Mouse (Mus musculus): ENCODE measurements around the gene Igdcc4.

DNA sequence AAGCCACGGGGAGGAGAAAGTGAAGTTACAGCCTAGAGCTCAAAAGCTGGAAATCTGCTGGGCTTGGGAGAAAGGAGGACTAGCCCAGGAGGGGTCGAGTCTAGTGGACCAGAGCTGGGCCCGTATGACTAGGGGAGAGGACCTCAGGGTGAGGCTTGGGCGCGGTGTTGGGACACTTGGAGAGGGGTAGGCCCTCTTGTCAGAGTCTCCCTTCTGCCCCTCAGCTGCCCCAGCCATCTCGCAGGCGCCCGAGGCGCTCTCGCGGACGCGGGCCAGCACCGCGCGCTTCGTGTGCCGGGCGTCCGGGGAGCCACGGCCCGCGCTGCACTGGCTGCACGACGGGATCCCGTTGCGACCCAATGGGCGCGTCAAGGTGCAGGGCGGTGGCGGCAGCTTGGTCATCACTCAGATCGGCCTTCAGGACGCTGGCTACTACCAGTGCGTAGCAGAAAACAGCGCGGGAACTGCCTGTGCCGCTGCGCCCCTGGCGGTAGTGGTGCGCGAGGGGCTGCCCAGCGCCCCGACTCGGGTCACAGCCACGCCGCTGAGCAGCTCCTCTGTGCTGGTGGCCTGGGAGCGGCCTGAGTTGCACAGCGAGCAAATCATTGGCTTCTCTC is 22.4 kb downstream of the Igdcc4 start:
- TF ChIP-seq ZNF384 (IDR thresholded peaks at IDR 0.05; ENCODE audit: low read depth, low read length) (no peak), MAFK (IDR thresholded peaks at IDR 0.05; ENCODE audit: insufficient read depth, low read depth, low read length) (no peak), ZC3H11A (IDR thresholded peaks at IDR 0.05; ENCODE audit: borderline replicate concordance, low read depth, low read length) (no peak)
